11 mouse cellular contexts compared by ENCODE assay signal in the genomic region with DNA sequence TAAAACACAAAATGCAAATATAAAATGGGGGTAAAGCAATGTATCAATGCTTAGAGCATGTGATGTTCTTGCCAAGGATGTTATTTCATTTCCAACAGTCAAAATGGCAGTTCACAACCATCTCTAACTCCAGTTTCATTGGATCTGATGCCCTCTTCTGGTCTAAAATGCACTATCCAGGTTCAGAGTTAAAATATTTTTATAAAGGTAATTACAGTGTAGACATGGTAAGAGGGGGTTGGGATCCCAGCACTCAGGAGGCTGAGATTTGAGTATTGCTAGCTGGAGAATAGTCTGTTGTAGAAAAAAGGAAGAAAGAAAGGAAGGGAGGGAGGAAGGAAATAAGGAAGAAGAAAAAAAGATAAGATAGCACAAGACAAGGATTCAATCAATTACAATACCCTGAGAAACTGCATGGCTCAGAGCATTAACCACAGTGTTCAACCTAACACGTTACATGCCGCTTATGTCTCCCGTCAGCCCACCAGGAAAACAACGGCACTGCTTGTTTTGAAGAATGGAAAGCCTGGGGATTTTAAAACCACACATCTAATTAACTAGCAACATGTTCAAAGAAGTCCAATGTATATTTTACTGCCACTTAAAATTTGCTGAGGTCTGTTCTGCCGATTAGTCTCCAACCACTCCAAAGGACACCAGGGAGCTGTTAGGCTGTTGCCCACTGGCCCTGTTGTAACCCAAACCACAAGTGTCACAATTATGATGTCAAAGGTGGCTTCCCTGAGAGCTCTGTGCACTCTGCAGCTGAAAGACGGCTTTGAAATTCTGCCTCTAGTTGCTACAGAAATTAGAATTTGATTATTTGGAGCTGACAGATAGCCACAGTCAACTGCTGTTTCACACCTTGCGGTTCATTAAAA.
A peak's percentile ranks its signal among the peaks of the same experiment; 100 is the strongest.
DNase-seq lines count a peak whose midpoint lies in the region; ATAC-seq and TF ChIP-seq lines count a peak whose summit lies in the region.
"Had no signal": no experiment of that assay in that cellular context is flagged by ENCODE, and none has a peak within 500 bp of the region (broad histone marks: within the 10 kb centered on the region; RNA-seq: fewer than 3 reads in every experiment).

No protein-coding gene starts in this region.

- no peak overlapping the region for H3K9ac ChIP-seq in limb, embryonic 11.5 days (ENCODE audit: low read length)
- H3K9ac ChIP-seq in midbrain, embryonic 16.5 days (ENCODE audit: low read depth, low read length): no peak overlapping the region

- peak; percentile 77 for ATAC-seq in limb, embryonic 11.5 days (ENCODE audit: insufficient number of reproducible peaks, low FRiP score, low TSS enrichment, low read depth)
- ATAC-seq in midbrain, embryonic 16.5 days: peak; percentile 79

- H3K4me3 ChIP-seq in limb, embryonic 11.5 days (ENCODE audit: low read depth, low read length): no peak overlapping the region
- H3K4me3 ChIP-seq in limb, embryonic 10.5 days: no peak overlapping the region
- H3K4me3 ChIP-seq in midbrain, embryonic 16.5 days (ENCODE audit: low read depth, low read length): no peak overlapping the region

- 32% methylated on average over 7 of the region's 7 CpGs for WGBS in limb, embryonic 11.5 days
- WGBS in limb, embryonic 10.5 days: 47% methylated on average over 7 of the region's 7 CpGs
- WGBS in midbrain, embryonic 16.5 days: 45% methylated on average over 7 of the region's 7 CpGs

- DNase-seq in limb, embryonic 11.5 days (ENCODE audit: low spot score): peak; percentile 46
- DNase-seq in limb, embryonic 10.5 days (ENCODE audit: low spot score): no peak
- DNase-seq in brain, embryonic 14.5 days (ENCODE audit: low read depth): peak; percentile 56
- DNase-seq in forelimb bud, embryonic 11.5 days (ENCODE audit: low read depth, low spot score): peak; percentile 63
- DNase-seq in MN1 (ENCODE audit: low spot score): no peak
- no peak for DNase-seq in layer of hippocampus, adult 11-12 months (ENCODE audit: low spot score)
- DNase-seq: cerebellum, adult 18-20 months; gastrocnemius, postnatal 25 days; kidney, postnatal 14 days; liver had no signal

- no peaks in the 10 kb centered on the region for H3K4me1 ChIP-seq in limb, embryonic 11.5 days (ENCODE audit: control insufficient read depth, insufficient read depth, low read length)
- H3K4me1 ChIP-seq in limb, embryonic 10.5 days: peaks cover 6% of the 10 kb centered on the region; the same call in 1 of the 2 replicates
- H3K4me1 ChIP-seq in midbrain, embryonic 16.5 days (ENCODE audit: control insufficient read depth, insufficient read depth, low read length): peaks cover 2% of the 10 kb centered on the region; the same call in 1 of the 2 replicates

- TF ChIP-seq POLR2A in brain, embryonic 14.5 days (IDR thresholded peaks at IDR 0.05; ENCODE audit: borderline replicate concordance, extremely low read depth, insufficient read depth, insufficient read length, poor library complexity, severe bottlenecking): no peak

- H3K36me3 ChIP-seq in limb, embryonic 11.5 days (ENCODE audit: control insufficient read depth, insufficient read depth, low read length): no peaks in the 10 kb centered on the region
- no peaks in the 10 kb centered on the region for H3K36me3 ChIP-seq in limb, embryonic 10.5 days
- H3K36me3 ChIP-seq in midbrain, embryonic 16.5 days (ENCODE audit: control insufficient read depth, insufficient read depth, low read length): no peaks in the 10 kb centered on the region

- no peak overlapping the region for H3K4me2 ChIP-seq in limb, embryonic 11.5 days (ENCODE audit: low read depth, severe bottlenecking)
- H3K4me2 ChIP-seq in midbrain, embryonic 16.5 days (ENCODE audit: low read length): peak overlapping the region; percentile 14; the same call in 1 of the 2 replicates

- H3K27me3 ChIP-seq in limb, embryonic 11.5 days (ENCODE audit: control insufficient read depth, insufficient read depth, low read length): no peaks in the 10 kb centered on the region
- no peaks in the 10 kb centered on the region for H3K27me3 ChIP-seq in limb, embryonic 10.5 days (ENCODE audit: low read depth, poor library complexity, severe bottlenecking)
- no peaks in the 10 kb centered on the region for H3K27me3 ChIP-seq in midbrain, embryonic 16.5 days (ENCODE audit: control insufficient read depth, insufficient read depth, low read depth, low read length)

- no peak for TF ChIP-seq CTCF in brain, embryonic 14.5 days (IDR thresholded peaks at IDR 0.05; ENCODE audit: borderline replicate concordance, extremely low read depth, insufficient read depth, insufficient read length)

- no peaks in the 10 kb centered on the region for H3K9me3 ChIP-seq in limb, embryonic 11.5 days (ENCODE audit: control insufficient read depth, low read length)
- H3K9me3 ChIP-seq in limb, embryonic 10.5 days (replicated peaks): no peaks in the 10 kb centered on the region
- no peaks in the 10 kb centered on the region for H3K9me3 ChIP-seq in midbrain, embryonic 16.5 days (replicated peaks; ENCODE audit: control insufficient read depth, low read length, poor library complexity, severe bottlenecking)

- H3K27ac ChIP-seq in limb, embryonic 11.5 days (replicated peaks; ENCODE audit: low read depth, low read length): no peak overlapping the region
- H3K27ac ChIP-seq in limb, embryonic 10.5 days: no peak overlapping the region
- H3K27ac ChIP-seq in midbrain, embryonic 16.5 days (ENCODE audit: low read length): no peak overlapping the region

Comparison
In these comparisons a context has a peak if more than half of its experiments do, and no peak if none do; other contexts are left out.
1. DNase-seq: peak in limb, embryonic 11.5 days (single experiment), brain, embryonic 14.5 days (single experiment) and forelimb bud, embryonic 11.5 days (single experiment); none in limb, embryonic 10.5 days (single experiment), MN1 (single experiment) and layer of hippocampus, adult 11-12 months (single experiment).